Mouse (Mus musculus): ENCODE results near the gene Man2c1.
A peak's percentile ranks its signal among the peaks of the same experiment; 100 is the strongest.

Gene Man2c1

DNA sequence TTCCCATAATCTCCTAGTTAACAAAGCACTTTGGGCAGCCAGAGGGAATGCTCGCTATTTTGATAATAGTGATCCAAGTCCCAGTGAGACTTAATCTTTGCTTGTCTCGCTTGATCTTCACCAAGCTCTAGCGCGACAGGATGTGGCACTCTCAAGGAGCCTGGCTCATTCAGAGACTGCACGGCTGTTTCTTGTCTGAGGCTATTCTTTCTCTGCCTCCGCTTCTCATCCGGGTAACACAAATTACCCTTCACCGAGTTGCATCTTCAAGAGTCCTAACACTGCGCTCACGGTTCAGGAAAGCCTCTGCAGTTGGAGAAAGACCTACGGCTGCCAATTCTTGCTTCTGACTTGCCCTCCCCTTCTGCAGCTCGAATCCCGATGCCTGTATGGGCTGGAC is 27.0 kb downstream of the Man2c1 start:
- DNase-seq (ENCODE audit: low read depth, low spot score): no peak

DNA sequence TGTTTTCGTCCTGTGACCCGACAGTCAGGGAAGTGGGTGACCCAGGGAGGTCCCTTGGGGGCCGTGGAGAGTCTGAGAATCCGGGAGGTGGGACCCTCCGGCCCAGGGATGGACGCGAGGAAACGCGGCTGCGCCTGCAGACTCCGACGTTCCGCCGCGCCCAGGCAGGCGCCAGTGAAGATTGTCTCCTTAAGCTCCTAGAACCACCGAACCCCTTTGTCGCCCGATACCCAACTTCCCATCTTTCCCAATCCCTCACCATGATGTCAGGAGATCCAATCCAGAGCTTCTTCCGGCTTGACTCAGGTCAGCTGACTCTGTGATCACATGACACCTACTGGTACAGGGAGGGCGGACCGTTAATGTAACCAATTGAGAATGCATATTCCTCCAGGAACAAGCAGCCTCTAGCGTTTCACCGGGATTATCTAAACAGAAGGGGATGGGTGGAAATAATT is 27.6 kb downstream of the Man2c1 start, which contains the start of gene Commd4:
Gene Commd4 (minus strand): TSS at position 319 of the 458 bp plus-strand sequence.
- DNase-seq (ENCODE audit: low read depth, low spot score): peak; percentile 97

DNA sequence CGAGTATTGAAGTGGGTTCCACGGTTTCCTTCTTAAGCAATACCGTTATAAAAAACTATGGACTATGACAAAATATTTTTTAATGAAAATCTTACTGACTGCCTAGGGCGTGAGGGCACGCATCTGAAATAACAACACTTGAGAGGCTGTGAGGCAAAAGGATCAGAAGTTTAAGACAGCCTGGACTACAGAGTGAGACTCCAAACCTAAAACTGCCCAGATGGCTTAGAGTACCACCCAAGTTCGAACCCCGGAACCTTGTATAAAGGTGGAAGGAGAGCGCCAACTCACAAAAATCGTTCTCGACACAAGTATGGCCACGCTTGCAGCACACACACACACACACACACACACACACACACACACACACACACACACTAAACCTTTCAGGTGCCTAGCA is 28.0 kb downstream of the Man2c1 start:
- DNase-seq (ENCODE audit: low read depth, low spot score): no peak

DNA sequence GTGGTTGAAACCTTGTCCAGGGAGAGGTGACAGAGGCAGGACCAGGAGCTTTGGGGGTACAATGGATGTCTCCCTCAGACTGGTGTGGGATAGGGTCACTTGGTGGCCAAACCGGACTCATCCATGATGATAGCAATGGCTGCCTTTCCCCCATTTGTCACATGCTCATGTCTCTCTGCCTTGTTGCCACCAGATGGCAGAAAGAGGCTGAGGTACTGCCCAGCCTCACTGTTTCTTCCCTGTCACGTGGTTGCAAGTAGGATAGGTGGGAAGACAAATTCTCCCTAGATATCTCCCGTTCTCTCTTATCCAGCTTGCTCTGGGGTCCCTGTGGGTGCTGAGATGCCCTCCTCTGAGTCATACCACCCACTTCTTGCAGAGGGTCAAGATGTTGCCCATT is 32.0 kb downstream of the Man2c1 start:
- peak; percentile 30 for DNase-seq (ENCODE audit: low read depth, low spot score)

DNA sequence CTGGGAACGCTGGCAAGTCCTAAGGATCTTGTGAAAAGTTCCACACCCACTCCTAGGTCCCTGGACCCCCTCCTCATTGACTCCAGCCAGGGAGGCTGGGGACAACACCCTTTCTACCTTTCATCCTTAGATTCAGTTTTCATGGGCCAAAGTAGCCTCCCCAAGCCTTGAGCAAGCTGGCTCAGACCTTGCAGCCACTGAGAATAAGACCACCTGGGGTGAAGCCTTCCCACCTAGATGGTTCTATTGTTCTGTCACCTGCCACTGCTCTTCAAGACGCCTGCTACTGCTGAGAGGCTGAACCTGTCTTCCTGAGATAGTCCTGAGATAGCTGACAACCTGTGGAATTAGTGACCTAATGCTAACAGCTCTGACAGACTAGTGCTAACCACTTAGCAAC is 32.6 kb downstream of the Man2c1 start:
- no peak for DNase-seq (ENCODE audit: low read depth, low spot score)

DNA sequence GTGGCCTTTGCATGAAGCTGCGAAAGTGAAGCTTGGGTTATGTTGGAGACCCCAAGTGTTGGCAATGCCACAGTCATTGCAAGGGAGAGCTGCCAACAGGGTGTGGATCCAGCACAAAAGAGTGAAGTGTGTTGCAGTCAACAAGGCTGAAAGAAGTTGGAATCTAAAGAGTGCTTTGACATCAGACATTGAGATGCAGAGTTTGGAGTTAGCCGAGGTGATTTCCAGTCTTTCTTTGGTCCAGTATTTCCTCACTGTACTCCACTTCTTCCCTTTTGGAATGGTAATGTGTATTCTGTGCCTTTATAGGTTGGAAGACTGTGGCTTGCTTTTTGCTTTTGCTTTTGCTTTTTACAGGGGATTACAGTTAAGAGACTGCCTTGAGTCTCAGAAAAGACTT is 35.7 kb downstream of the Man2c1 start:
- no peak for DNase-seq (ENCODE audit: low read depth, low spot score)

DNA sequence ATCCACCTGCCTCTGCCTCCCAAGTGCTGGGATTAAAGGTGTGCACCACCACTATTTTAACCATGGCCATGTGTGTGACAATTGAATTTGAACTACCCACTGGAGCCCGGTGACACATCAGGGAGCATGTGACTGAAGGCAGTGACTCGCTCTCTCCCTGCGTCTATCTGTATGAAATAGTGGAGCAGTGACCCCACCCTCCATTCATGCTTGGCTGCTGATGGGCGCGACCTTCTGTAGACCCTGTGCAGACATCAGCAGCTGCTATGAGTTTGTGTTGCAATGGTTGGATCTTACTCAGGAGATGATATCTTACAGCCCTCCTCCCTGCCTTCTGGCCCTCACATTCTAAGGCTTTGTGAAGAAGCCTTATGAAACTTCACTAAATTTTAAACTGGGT is 37.9 kb downstream of the Man2c1 start:
- DNase-seq (ENCODE audit: low read depth, low spot score): no peak

Data from mesoderm, embryonic 11.5 days (tissue).